Mouse (Mus musculus) E14TG2a.4 (cell line): ENCODE data around the gene Tet3.

Source experiments
- CTCF ChIP-seq: conservative IDR thresholded peaks from 2 replicates; pipeline ENCODE4 v1.5.1; 2014; ENCODE audit warnings: low read length
- NANOG ChIP-seq: IDR thresholded peaks from 2 replicates; pipeline ENCODE4 v1.6.1; 2014; ENCODE audit warnings: borderline replicate concordance, low read length, mixed read lengths
- POU5F1 ChIP-seq: IDR thresholded peaks from 2 replicates; pipeline ENCODE4 v1.6.1; 2014; ENCODE audit warnings: low read length, borderline replicate concordance

DNA sequence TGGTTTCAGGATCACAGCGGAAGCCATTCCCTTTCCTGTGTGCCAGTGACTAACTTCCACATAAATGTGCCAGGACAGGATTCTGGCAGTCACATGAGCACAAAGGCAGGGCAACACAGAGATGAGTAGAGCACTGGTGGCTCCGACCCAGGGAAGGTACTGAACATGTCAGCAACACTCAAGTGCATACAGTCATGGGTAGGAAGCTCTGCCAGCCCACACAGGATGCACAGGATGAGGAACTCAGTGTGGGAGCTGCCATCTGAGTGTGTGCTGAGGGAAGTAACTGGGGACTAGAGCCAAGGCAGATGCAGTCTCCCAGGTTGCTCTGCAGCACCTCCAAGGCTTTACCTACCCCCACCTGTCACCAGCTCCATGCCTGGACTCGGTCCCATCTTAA, 43.8 kb upstream of the Tet3 start:
- TF ChIP-seq CTCF (no peak), NANOG (no peak), POU5F1 (no peak)
